Mouse (Mus musculus): ENCODE measurements around the gene Daam1.
"Not testable (repeated sequence)": the region's sequence is repeated elsewhere in the genome, so short reads cannot be mapped to it uniquely, and the experiment has no call there.

Daam1 gene

GRCm38 (mm10) chr12:71834041-71834440 is 3.2 kb downstream of the Daam1 start:
- no peak for DNase-seq (ENCODE audit: low spot score in 2 of 2)

GRCm38 (mm10) chr12:71835966-71836668 is 5.2 kb downstream of the Daam1 start:
- no peak for DNase-seq (ENCODE audit: low spot score in 2 of 2)

- DNase-seq (ENCODE audit: low spot score in 2 of 2): no peak
Observed at GRCm38 (mm10) chr12:71836776-71837175, 5.9 kb downstream of the Daam1 start.

- DNase-seq (ENCODE audit: low spot score in 2 of 2): no peak
Observed at GRCm38 (mm10) chr12:71837576-71837975, 6.7 kb downstream of the Daam1 start.

GRCm38 (mm10) chr12:71838230-71838629 is 7.4 kb downstream of the Daam1 start:
- DNase-seq (ENCODE audit: low spot score in 2 of 2): no peak

GRCm38 (mm10) chr12:71839653-71840052 is 8.8 kb downstream of the Daam1 start:
- no peak for DNase-seq (ENCODE audit: low spot score in 2 of 2)

- no peak for DNase-seq (ENCODE audit: low spot score in 2 of 2)
Observed at GRCm38 (mm10) chr12:71840430-71841186, 9.7 kb downstream of the Daam1 start.

GRCm38 (mm10) chr12:71842006-71842405 is 11.1 kb downstream of the Daam1 start:
- DNase-seq (ENCODE audit: low spot score in 2 of 2): no peak

GRCm38 (mm10) chr12:71842588-71842987 is 11.7 kb downstream of the Daam1 start:
- DNase-seq (ENCODE audit: low spot score in 2 of 2): no peak

- DNase-seq (ENCODE audit: low spot score in 2 of 2): no peak
Observed at GRCm38 (mm10) chr12:71845486-71845885, 14.6 kb downstream of the Daam1 start.

GRCm38 (mm10) chr12:71846416-71846815 is 15.5 kb downstream of the Daam1 start:
- DNase-seq (ENCODE audit: low spot score in 2 of 2): not testable (repeated sequence)

GRCm38 (mm10) chr12:71847024-71847423 is 16.1 kb downstream of the Daam1 start:
- DNase-seq (ENCODE audit: low spot score in 2 of 2): not testable (repeated sequence)

GRCm38 (mm10) chr12:71847617-71848016 is 16.7 kb downstream of the Daam1 start:
- DNase-seq (ENCODE audit: low spot score in 2 of 2): no peak

- DNase-seq (ENCODE audit: low spot score in 2 of 2): no peak
Observed at GRCm38 (mm10) chr12:71848037-71848776, 17.3 kb downstream of the Daam1 start.

- DNase-seq (ENCODE audit: low spot score in 2 of 2): no peak
Observed at GRCm38 (mm10) chr12:71849051-71849450, 18.2 kb downstream of the Daam1 start.

- no peak for DNase-seq (ENCODE audit: low spot score in 2 of 2)
Observed at GRCm38 (mm10) chr12:71850135-71850534, 19.3 kb downstream of the Daam1 start.

- DNase-seq (ENCODE audit: low spot score in 2 of 2): no peak
Observed at GRCm38 (mm10) chr12:71852678-71853077, 21.8 kb downstream of the Daam1 start.

- DNase-seq (ENCODE audit: low spot score in 2 of 2): no peak
Observed at GRCm38 (mm10) chr12:71853694-71854093, 22.8 kb downstream of the Daam1 start.

- no peak for DNase-seq (ENCODE audit: low spot score in 2 of 2)
Observed at GRCm38 (mm10) chr12:71854191-71854590, 23.3 kb downstream of the Daam1 start.

- peak; percentile 4 to 24 for DNase-seq (ENCODE audit: low spot score in 2 of 2)
Observed at GRCm38 (mm10) chr12:71855730-71856479, 25.0 kb downstream of the Daam1 start.

- DNase-seq (ENCODE audit: low spot score in 2 of 2): no peak
Observed at GRCm38 (mm10) chr12:71856480-71856754, 25.5 kb downstream of the Daam1 start.

GRCm38 (mm10) chr12:71859096-71859495 is 28.2 kb downstream of the Daam1 start:
- DNase-seq (ENCODE audit: low spot score in 2 of 2): no peak
